Mouse (Mus musculus): ENCODE measurements around the gene Ntn1.

The Ntn1 gene

GRCm38 (mm10) chr11:68405576-68405975, 5.0 kb upstream of the Ntn1 start:
- no peak for DNase-seq

- peak in 1 of 2 experiments; percentile 47 for DNase-seq
Measured at GRCm38 (mm10) chr11:68404185-68404584, 3.6 kb upstream of the Ntn1 start.

- no peak for DNase-seq
Measured at GRCm38 (mm10) chr11:68401428-68401827, 805 bp upstream of the Ntn1 start.

- peak; percentile 71 to 72 for DNase-seq
Measured at GRCm38 (mm10) chr11:68400021-68400671, 477 bp downstream of the Ntn1 start.

- DNase-seq: peak; percentile 55 to 62
Measured at GRCm38 (mm10) chr11:68399548-68400020, 1.0 kb downstream of the Ntn1 start.

GRCm38 (mm10) chr11:68398891-68399547, 1.6 kb downstream of the Ntn1 start:
- DNase-seq: no peak

GRCm38 (mm10) chr11:68395546-68395945, 5.1 kb downstream of the Ntn1 start:
- no peak for DNase-seq

GRCm38 (mm10) chr11:68394749-68395148, 5.9 kb downstream of the Ntn1 start:
- DNase-seq: no peak

- peak; percentile 47 to 58 for DNase-seq
Measured at GRCm38 (mm10) chr11:68393897-68394490, 6.6 kb downstream of the Ntn1 start.

- no peak for DNase-seq
Measured at GRCm38 (mm10) chr11:68390381-68391287, 10.0 kb downstream of the Ntn1 start.

- peak in 1 of 2 experiments; percentile 35 for DNase-seq
Measured at GRCm38 (mm10) chr11:68389621-68390020, 11.0 kb downstream of the Ntn1 start.

GRCm38 (mm10) chr11:68388655-68389015, 12.0 kb downstream of the Ntn1 start:
- no peak for DNase-seq

- no peak for DNase-seq
Measured at GRCm38 (mm10) chr11:68387971-68388654, 12.5 kb downstream of the Ntn1 start.

GRCm38 (mm10) chr11:68387441-68387760, 13.2 kb downstream of the Ntn1 start:
- no peak for DNase-seq

GRCm38 (mm10) chr11:68386589-68387440, 13.8 kb downstream of the Ntn1 start:
- DNase-seq: peak; percentile 69 to 80

GRCm38 (mm10) chr11:68385921-68386588, 14.6 kb downstream of the Ntn1 start:
- peak; percentile 59 to 65 for DNase-seq

GRCm38 (mm10) chr11:68385021-68385821, 15.4 kb downstream of the Ntn1 start:
- peak; percentile 73 to 76 for DNase-seq

GRCm38 (mm10) chr11:68384592-68385020, 16.0 kb downstream of the Ntn1 start:
- DNase-seq: peak; percentile 65 to 73

- DNase-seq: no peak
Measured at GRCm38 (mm10) chr11:68384131-68384530, 16.5 kb downstream of the Ntn1 start.

- DNase-seq: peak in 1 of 2 experiments; percentile 19
Measured at GRCm38 (mm10) chr11:68383519-68383918, 17.1 kb downstream of the Ntn1 start.
